Mouse (Mus musculus): Measurements from ENCODE around the gene Wdr37.
A peak's percentile ranks its signal among the peaks of the same experiment; 100 is the strongest.

Wdr37 gene

GRCm38 (mm10) chr13:8839937-8840336 is 31.8 kb downstream of the Wdr37 start:
- DNase-seq (ENCODE audit: low spot score), result no peak

DNA sequence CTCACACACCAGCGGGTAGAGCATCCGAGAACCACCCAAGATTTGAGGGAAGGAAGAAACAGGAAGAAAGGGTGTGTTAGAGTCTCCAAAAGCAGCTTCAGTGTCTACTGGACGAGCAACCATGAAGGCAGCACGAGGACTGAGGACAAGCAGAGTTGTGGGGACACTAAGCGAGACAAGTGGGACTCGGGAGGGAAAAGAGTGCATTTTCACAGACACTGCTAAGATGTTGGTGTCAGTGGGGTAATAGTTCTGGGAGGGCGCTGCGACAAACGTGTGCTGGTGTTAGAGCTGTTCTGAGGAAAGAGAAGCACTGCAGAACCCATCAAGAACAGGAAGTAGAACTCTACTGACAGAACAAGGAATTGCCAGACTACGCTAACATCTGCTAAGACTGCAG is 32.6 kb downstream of the Wdr37 start:
- no peak for DNase-seq (ENCODE audit: low spot score)

GRCm38 (mm10) chr13:8838394-8838793 is 33.3 kb downstream of the Wdr37 start:
- no peak for DNase-seq (ENCODE audit: low spot score)

DNA sequence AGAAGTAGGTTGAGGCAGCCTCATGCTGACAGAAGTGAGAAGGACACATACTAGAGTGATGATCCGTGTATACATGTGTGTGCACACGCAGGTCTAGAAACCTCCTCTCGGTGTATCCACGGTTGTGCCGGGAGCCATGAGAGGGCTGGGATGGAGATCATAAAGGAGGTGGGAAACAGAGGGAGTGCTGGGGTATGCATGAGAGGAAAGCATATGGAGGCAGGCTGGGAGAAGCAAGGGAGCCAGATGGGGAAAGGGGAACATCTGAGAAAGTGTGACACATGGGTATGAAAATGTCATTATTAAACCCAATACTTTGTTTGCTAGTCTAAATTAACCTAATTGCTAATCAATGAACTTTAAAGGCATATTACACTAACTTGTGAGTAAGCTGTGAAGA is 37.1 kb downstream of the Wdr37 start:
- DNase-seq (ENCODE audit: low spot score), result no peak

- DNase-seq (ENCODE audit: low spot score), result no peak
Observed at GRCm38 (mm10) chr13:8831546-8832251, 40.0 kb downstream of the Wdr37 start.

- no peak for DNase-seq (ENCODE audit: low spot score)
Observed at GRCm38 (mm10) chr13:8830696-8831095, 41.0 kb downstream of the Wdr37 start.

GRCm38 (mm10) chr13:8829784-8830183 is 41.9 kb downstream of the Wdr37 start:
- no peak for DNase-seq (ENCODE audit: low spot score)

DNA sequence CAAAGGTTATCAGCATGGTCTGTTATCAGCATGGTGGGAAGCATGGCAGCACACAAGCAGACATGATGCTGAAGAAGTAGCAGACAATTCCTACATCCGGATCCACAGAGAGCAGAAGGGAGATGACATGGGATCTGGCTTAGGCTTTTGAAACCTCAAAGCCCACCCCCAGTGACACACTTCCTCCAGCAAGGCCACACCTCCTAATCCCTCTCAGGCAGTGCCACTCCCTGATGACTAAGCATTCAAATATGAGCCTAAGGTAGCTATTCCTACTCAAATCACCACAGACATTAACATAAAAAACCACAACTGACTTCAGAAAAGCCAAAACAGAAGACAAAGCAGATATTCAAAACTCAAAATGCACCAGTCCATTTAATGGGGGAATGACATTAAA is 42.8 kb downstream of the Wdr37 start:
- no peak for DNase-seq (ENCODE audit: low spot score)

GRCm38 (mm10) chr13:8823546-8823945 is 48.2 kb downstream of the Wdr37 start:
- DNase-seq (ENCODE audit: low spot score), result no peak

DNA sequence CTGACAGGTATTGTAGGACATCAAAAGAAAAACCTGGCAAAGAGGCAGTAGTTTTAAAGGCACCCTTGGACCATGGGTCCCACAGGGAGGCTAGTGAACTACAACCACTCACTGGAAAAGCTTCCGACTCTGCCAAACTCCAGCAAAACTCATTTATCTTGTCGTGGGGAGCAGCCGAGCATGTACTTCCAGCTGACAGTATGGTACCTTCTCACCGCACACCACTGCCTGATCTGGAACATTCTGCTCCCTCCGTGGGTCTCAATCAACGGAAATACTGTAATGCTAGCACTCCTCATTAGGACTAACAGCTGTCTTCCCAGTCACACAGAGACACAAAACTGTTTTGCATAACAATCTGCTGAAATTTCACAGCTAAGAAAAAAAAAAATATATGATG is 48.6 kb downstream of the Wdr37 start:
- no peak for DNase-seq (ENCODE audit: low spot score)

GRCm38 (mm10) chr13:8822201-8822600 is 49.5 kb downstream of the Wdr37 start:
- no peak for DNase-seq (ENCODE audit: low spot score)

- no peak for DNase-seq (ENCODE audit: low spot score)
Observed at GRCm38 (mm10) chr13:8805931-8806330, 65.8 kb downstream of the Wdr37 start.

GRCm38 (mm10) chr13:8800576-8800975 is 71.1 kb downstream of the Wdr37 start:
- DNase-seq (ENCODE audit: low spot score), result no peak

DNA sequence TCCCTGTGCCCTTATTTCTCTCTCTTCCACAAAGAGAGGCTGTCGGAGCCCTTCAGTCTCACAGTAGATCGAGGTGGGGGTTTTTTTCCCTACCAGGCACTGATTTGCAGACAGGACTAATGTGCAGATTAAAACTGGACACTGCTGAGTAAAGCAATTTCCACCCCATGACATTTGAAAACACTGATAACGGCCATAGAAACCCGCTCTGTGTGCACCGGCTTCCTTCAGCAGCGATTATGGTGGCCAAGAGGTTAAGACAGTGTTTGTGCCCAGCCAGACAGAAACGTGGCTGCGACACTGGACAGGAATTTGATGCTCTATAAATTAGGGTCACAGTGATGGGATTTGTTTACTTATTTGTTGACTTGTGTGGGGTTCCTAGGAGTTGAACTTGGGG is 78.5 kb downstream of the Wdr37 start:
- DNase-seq (ENCODE audit: low spot score), result no peak

GRCm38 (mm10) chr13:8785185-8785584 is 86.5 kb downstream of the Wdr37 start:
- no peak for DNase-seq (ENCODE audit: low spot score)

DNA sequence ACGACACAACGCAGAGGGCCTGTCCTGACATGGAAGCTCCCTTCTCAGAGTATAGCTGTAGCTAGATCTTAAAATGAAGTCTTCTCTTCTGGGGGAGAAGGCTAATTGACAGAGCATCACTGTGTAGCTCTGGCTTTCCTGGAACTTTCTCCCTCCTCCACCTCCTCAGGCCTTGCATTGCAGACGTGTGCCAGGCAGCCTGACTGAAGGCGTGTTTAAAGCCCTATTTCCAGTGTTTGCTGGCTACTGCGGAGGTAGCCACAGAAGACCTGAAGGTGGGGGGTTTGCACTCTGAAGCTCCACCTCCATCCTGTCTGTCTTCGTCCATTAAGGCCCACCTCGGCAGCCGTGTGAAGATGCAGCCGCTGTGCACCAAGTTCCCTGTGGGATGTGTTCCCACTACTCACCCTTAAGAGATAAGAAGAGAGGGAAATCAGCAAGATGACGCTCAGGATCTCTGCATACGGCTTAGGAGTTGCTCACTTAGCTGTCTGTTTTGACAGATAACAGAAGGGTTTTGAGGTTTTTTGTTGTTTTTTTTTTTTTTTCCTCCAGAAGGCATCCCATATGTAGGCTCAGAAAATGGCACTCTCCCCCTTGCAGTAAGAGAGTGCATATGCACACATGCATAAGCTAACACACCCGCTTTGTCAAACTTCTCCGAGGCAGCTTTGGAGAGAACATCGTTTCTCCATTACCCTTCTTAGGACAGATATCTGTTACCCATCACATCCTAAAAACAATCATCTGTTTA is 87.2 kb downstream of the Wdr37 start:
- DNase-seq (ENCODE audit: low spot score), result no peak

DNA sequence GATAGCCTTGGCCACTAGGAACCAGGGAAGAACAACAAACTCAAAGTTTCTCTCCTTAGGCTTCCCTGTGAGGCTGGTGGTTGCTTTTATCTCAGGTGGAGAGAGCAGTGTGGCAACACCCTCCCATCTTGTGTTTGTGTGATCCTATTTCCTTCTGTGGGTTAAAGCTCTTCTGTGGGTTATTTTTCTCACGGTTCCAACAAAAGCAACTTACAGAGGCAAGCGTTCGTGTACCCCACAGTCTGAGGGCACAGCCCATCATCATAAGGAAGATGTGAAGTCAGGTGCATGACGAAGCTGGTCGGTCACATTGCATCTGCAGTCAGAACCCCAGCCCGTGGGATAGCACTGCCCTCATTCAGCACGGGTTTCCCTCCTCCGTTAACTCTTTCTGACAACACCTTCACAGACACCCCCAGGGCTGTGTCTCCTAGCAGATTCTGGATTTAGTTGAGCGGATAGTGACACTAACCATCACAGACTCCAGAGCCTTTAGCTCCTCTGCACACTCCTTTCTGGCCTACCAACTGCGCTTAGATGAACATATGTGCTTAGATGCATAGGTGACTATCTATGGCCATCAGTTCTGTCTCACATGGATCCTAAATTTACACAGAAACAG is 87.9 kb downstream of the Wdr37 start:
- DNase-seq (ENCODE audit: low spot score), result no peak

GRCm38 (mm10) chr13:8782636-8783035 is 89.1 kb downstream of the Wdr37 start:
- no peak for DNase-seq (ENCODE audit: low spot score)

GRCm38 (mm10) chr13:8780441-8780840 is 91.3 kb downstream of the Wdr37 start:
- peak; percentile 44 for DNase-seq (ENCODE audit: low spot score)

GRCm38 (mm10) chr13:8770616-8771015 is 101.1 kb downstream of the Wdr37 start:
- DNase-seq (ENCODE audit: low spot score), result no peak

DNA sequence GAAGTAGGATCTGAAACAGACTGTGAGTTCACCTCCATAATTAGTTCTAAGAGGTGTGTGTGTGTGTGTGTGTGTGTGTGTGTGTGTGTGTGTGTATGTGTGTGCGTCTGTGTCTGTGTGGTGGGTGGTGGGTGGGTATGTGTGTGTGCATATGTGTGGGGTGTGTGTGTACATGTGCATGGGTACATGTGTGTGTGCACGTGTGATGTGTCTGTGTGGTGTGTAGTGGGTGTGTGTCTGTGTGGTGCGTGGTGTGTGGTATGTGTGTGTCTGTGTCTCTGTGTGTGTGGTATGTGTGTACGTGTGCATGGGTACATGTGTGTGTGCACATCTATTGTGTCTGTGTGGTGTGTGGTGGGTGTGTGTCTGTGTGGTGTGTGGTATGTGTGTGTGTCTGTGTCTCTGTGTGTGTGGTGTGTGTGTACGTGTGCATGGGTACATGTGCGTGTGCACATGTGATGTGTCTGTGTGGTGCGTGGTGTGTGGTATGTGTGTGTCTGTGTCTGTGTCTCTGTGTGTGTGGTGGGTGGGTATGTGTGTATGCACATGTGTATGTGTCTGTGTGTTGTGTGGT is 102.0 kb downstream of the Wdr37 start:
- no peak for DNase-seq (ENCODE audit: low spot score)

- DNase-seq (ENCODE audit: low spot score), result no peak
Observed at GRCm38 (mm10) chr13:8760940-8761339, 110.8 kb downstream of the Wdr37 start.

Measured in testis, postnatal 14 days (tissue).